Mouse (Mus musculus) erythroblast, embryonic 14.5 days (primary cell): ENCODE results near the gene Omt2b. TPM values are rescaled to one million over a fixed set of nuclear protein-coding genes. Genes with fewer than 3 reads are reported as not detected.
"Not testable (repeated sequence)": the region's sequence is repeated elsewhere in the genome, so short reads cannot be mapped to it uniquely, and the experiment has no call there.

ENCODE experiments used
- H3K27me3 ChIP-seq: 2 replicates; pipeline ENCODE4 v1.6.1; 2012; ENCODE audit warnings: inconsistent platforms; ENCODE audit not compliant: control insufficient read depth
- H3K36me3 ChIP-seq: 2 replicates; pipeline ENCODE4 v1.6.1; 2012; ENCODE audit warnings: mild to moderate bottlenecking, inconsistent platforms; ENCODE audit not compliant: control insufficient read depth
- H3K4me1 ChIP-seq: 2 replicates; pipeline ENCODE4 v1.6.1; 2012; ENCODE audit warnings: inconsistent platforms; ENCODE audit not compliant: control insufficient read depth
- H3K4me3 ChIP-seq: replicated peaks from 2 replicates; pipeline ENCODE3; 2012; ENCODE audit warnings: moderate library complexity, mild to moderate bottlenecking, inconsistent platforms
- H3K9me3 ChIP-seq: 2 replicates; pipeline ENCODE4 v1.6.1; 2012; ENCODE audit warnings: low read length, inconsistent platforms, mixed read lengths; ENCODE audit not compliant: control insufficient read depth
- GATA1 ChIP-seq: IDR thresholded peaks from 2 replicates; pipeline ENCODE4 v1.6.1; 2012; ENCODE audit warnings: low read length, inconsistent platforms, mixed read lengths
- TAL1 ChIP-seq: IDR thresholded peaks from 3 replicates; pipeline ENCODE4 v1.6.1; 2012; ENCODE audit warnings: low read length, inconsistent platforms, mixed read lengths
- polyA plus RNA-seq: library from polyadenylated mRNA; stranded (reverse); fragments of >175 nt; gene quantifications from 2 replicates; pipeline ENCODE4 v1.2.3, GENCODE M21; 2012

Gene Omt2b
- polyA plus RNA-seq, 1 experiment: not detected

- H3K9me3 ChIP-seq: no peaks in the 10 kb centered on the region
- H3K4me1 ChIP-seq: no peaks in the 10 kb centered on the region; the same call in 1 of the 2 replicates
- no peaks in the 10 kb centered on the region for H3K36me3 ChIP-seq
- H3K27me3 ChIP-seq: no peaks in the 10 kb centered on the region
- no peak overlapping the region for H3K4me3 ChIP-seq
- TF ChIP-seq GATA1: no peak
- no peak for TF ChIP-seq TAL1
Measured at GRCm38 (mm10) chr9:78365850-78366544, 38.6 kb downstream of the Omt2b start.

- not testable (repeated sequence) for H3K4me3 ChIP-seq, H3K4me1 ChIP-seq, H3K27me3 ChIP-seq, H3K36me3 ChIP-seq, H3K9me3 ChIP-seq
Measured at GRCm38 (mm10) chr9:78367959-78368358, 40.6 kb downstream of the Omt2b start, which contains the start of gene Dppa5a. Gene Dppa5a, minus strand, starts transcription at chr9:78368177.

GRCm38 (mm10) chr9:78368671-78369293 lies 41.4 kb downstream of the Omt2b start:
- H3K4me3 ChIP-seq: no peak overlapping the region
- H3K9me3 ChIP-seq: no peaks in the 10 kb centered on the region
- H3K36me3 ChIP-seq: no peaks in the 10 kb centered on the region
- H3K27me3 ChIP-seq: no peaks in the 10 kb centered on the region
- TF ChIP-seq GATA1 (no peak), TAL1 (no peak)
- H3K4me1 ChIP-seq: no peaks in the 10 kb centered on the region; the same call in 1 of the 2 replicates

- TF ChIP-seq TAL1 (no peak), GATA1 (no peak)
- no peak overlapping the region for H3K4me3 ChIP-seq
- no peaks in the 10 kb centered on the region for H3K9me3 ChIP-seq
- H3K27me3 ChIP-seq: no peaks in the 10 kb centered on the region
- no peaks in the 10 kb centered on the region for H3K36me3 ChIP-seq
- H3K4me1 ChIP-seq: no peaks in the 10 kb centered on the region; the same call in 1 of the 2 replicates
Measured at GRCm38 (mm10) chr9:78369349-78369748, 42.0 kb downstream of the Omt2b start.

GRCm38 (mm10) chr9:78369786-78370185 lies 42.4 kb downstream of the Omt2b start:
- no peaks in the 10 kb centered on the region for H3K36me3 ChIP-seq
- H3K9me3 ChIP-seq: no peaks in the 10 kb centered on the region
- H3K27me3 ChIP-seq: no peaks in the 10 kb centered on the region
- H3K4me3 ChIP-seq: no peak overlapping the region
- TF ChIP-seq TAL1 (no peak), GATA1 (no peak)
- H3K4me1 ChIP-seq: no peaks in the 10 kb centered on the region; the same call in 1 of the 2 replicates

GRCm38 (mm10) chr9:78371441-78371840 lies 44.1 kb downstream of the Omt2b start:
- TF ChIP-seq GATA1 (no peak), TAL1 (no peak)
- no peaks in the 10 kb centered on the region for H3K27me3 ChIP-seq
- H3K9me3 ChIP-seq: no peaks in the 10 kb centered on the region
- no peak overlapping the region for H3K4me3 ChIP-seq
- no peaks in the 10 kb centered on the region for H3K36me3 ChIP-seq
- no peaks in the 10 kb centered on the region for H3K4me1 ChIP-seq

- H3K4me1 ChIP-seq: no peaks in the 10 kb centered on the region
- H3K27me3 ChIP-seq: peaks cover 2% of the 10 kb centered on the region
- no peak overlapping the region for H3K4me3 ChIP-seq
- no peaks in the 10 kb centered on the region for H3K36me3 ChIP-seq
- TF ChIP-seq GATA1 (no peak), TAL1 (no peak)
- no peaks in the 10 kb centered on the region for H3K9me3 ChIP-seq
Measured at GRCm38 (mm10) chr9:78372827-78373504, 45.6 kb downstream of the Omt2b start.

GRCm38 (mm10) chr9:78374397-78374796 lies 47.0 kb downstream of the Omt2b start:
- no peaks in the 10 kb centered on the region for H3K36me3 ChIP-seq
- no peaks in the 10 kb centered on the region for H3K4me1 ChIP-seq
- no peak for TF ChIP-seq TAL1
- no peak for TF ChIP-seq GATA1
- H3K4me3 ChIP-seq: no peak overlapping the region
- H3K9me3 ChIP-seq: no peaks in the 10 kb centered on the region
- H3K27me3 ChIP-seq: peaks cover 6% of the 10 kb centered on the region

GRCm38 (mm10) chr9:78374885-78375389 lies 47.5 kb downstream of the Omt2b start:
- TF ChIP-seq GATA1 (no peak), TAL1 (no peak)
- H3K36me3 ChIP-seq: no peaks in the 10 kb centered on the region
- H3K4me1 ChIP-seq: no peaks in the 10 kb centered on the region
- no peak overlapping the region for H3K4me3 ChIP-seq
- peaks cover 9% of the 10 kb centered on the region for H3K27me3 ChIP-seq
- no peaks in the 10 kb centered on the region for H3K9me3 ChIP-seq
